Mouse (Mus musculus) bone marrow, adult 2 months (tissue): ENCODE results near the gene Slamf9.

Experiments used
- CTCF ChIP-seq: fragments of 200-500 bp; IDR thresholded peaks from 2 replicates; pipeline ENCODE4 v1.5.1; 2011; ENCODE audit warnings: low read length, control low read depth; ENCODE audit not compliant: control insufficient read depth, insufficient read depth
- POLR2A ChIP-seq: fragments of 200-500 bp; IDR thresholded peaks from 2 replicates; pipeline ENCODE4 v1.6.1; 2011; ENCODE audit warnings: low read depth, mild to moderate bottlenecking, control low read depth, low read length, borderline replicate concordance; ENCODE audit not compliant: control insufficient read depth

DNA sequence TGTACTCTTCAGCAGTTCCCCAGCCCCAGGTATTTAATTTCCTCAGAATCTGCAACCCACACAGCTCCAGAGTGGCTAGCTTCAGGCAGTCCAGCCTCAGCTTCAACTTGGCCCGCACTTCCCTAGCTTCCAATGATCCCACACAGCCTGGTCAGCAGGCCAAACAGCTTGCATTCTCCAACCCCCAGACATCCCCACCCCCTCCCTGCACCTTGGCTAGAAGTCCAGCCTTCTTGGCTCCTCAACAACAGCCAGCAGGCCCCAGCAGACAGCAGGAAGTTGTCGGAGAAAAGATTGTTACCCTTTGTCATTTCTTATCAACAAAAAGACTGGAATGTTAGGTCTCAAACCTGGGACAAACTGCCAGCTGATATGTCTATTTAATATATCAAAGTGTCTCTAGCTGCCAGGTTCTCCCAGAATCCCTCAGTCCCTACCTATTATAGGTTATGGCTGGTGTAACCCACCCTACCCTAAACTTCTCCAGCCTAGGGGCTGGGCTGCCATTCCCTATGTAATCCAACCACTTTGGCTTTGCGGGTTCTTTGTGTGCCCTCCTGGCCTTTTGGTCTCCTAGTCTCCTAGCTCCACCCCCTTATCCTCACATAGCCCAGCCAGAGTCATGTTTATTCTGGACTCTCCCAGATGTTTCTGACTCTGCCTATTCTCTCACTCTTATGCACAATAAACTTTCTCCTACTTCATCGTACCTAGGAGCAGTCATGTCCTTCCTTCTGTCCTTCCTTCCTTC, 43.1 kb upstream of the Slamf9 start:
- no peak for TF ChIP-seq POLR2A
- no peak for TF ChIP-seq CTCF
